Mouse (Mus musculus) liver, embryonic 14.5 days (tissue): ENCODE measurements around the gene Fam193a. TPM values are rescaled to one million over a fixed set of nuclear protein-coding genes. Genes with fewer than 3 reads are reported as not detected.

Source experiments
- ATAC-seq: fragments of 200-750 bp; cut with Nextera tagmentation; 2 replicates; pipeline ENCODE4 v1.8.0; 2017; ENCODE audit warnings: moderate number of reproducible peaks, mild to moderate bottlenecking, moderate library complexity; ENCODE audit not compliant: insufficient read depth
- DNase-seq, 3 experiments: peaks; one replicate each; pipeline ENCODE4 v3.0.0-alpha.2; 2012 to 2013; ENCODE audit warnings: low read depth in 3 of 3, low spot score in 3 of 3
- H3K27ac ChIP-seq: fragments of 300-500 bp; sonication (generic); 2 replicates; pipeline ENCODE4 v1.5.1; 2014; ENCODE audit warnings: moderate library complexity, mild to moderate bottlenecking, control low read depth, inconsistent platforms
- H3K27me3 ChIP-seq: fragments of 300-500 bp; sonication (generic); 2 replicates; pipeline ENCODE4 v1.6.1; 2014; ENCODE audit warnings: mild to moderate bottlenecking, low read length, moderate library complexity; ENCODE audit not compliant: control insufficient read depth, insufficient read depth
- H3K36me3 ChIP-seq: fragments of 300-500 bp; sonication (generic); replicated peaks from 2 replicates; pipeline ENCODE4 v1.6.1; 2014; ENCODE audit warnings: low read depth; ENCODE audit not compliant: control insufficient read depth, insufficient read depth
- H3K4me1 ChIP-seq, 2 experiments: fragments of 200-500 bp in 1 of 2; fragments of 300-500 bp in 1 of 2; sonication (generic) in 1 of 2; replicated peaks; 2 replicates each; pipeline ENCODE4 v1.6.1; 2012 to 2014; ENCODE audit warnings: antibody characterized with exemption in 1 of 2, inconsistent platforms in 1 of 2, low read length in 1 of 2; ENCODE audit not compliant: control insufficient read depth in 2 of 2, insufficient read depth in 2 of 2
- H3K4me2 ChIP-seq: fragments of 300-500 bp; sonication (generic); 2 replicates; pipeline ENCODE4 v1.6.1; 2014; ENCODE audit warnings: low read depth, mild to moderate bottlenecking, control low read depth, moderate library complexity
- H3K4me3 ChIP-seq, 2 experiments: fragments of 200-500 bp in 1 of 2; fragments of 300-500 bp in 1 of 2; sonication (generic) in 1 of 2; 2 replicates each; pipeline ENCODE4 v1.5.1; 2012 to 2014; ENCODE audit warnings: low read depth in 2 of 2, low read length in 2 of 2, mild to moderate bottlenecking in 2 of 2, control low read depth in 1 of 2, inconsistent platforms in 1 of 2, moderate library complexity in 1 of 2; ENCODE audit not compliant: insufficient read depth in 1 of 2
- H3K9ac ChIP-seq: fragments of 300-500 bp; sonication (generic); replicated peaks from 2 replicates; pipeline ENCODE4 v1.6.1; 2014; ENCODE audit warnings: mild to moderate bottlenecking, control low read depth, moderate library complexity
- H3K9me3 ChIP-seq: fragments of 300-500 bp; sonication (generic); 2 replicates; pipeline ENCODE4 v1.6.1; 2016; ENCODE audit warnings: low read length, mixed read lengths; ENCODE audit not compliant: control insufficient read depth
- CTCF ChIP-seq: IDR thresholded peaks from 2 replicates; pipeline ENCODE4 v1.5.1; 2016; ENCODE audit warnings: antibody characterized with exemption, low read depth, control low read depth
- EP300 ChIP-seq: IDR thresholded peaks from 2 replicates; pipeline ENCODE4 v1.6.1; 2016; ENCODE audit warnings: antibody characterized with exemption, low read depth
- WGBS: fragments of 180-500 bp; shearing (Covaris S2); extraction: QIAGEN DNeasy Blood & Tissue Kit; methylation state at CpG from one replicate; pipeline ENCODE4 v1.1.7; 2014; ENCODE audit not compliant: insufficient replicate concordance; 5-methylcytosine and 5-hydroxymethylcytosine counted together
- polyA plus RNA-seq, 2 experiments: library from polyadenylated mRNA; depleted of rRNA in 1 of 2; stranded (reverse) in 1 of 2; unstranded in 1 of 2; fragments of >200 nt; fragmentation: Nextera tagmentation in 1 of 2; extraction: Ambion mirVana in 1 of 2; gene quantifications; 2 replicates each; pipeline versions ENCODE4 v1.2.1 to v1.2.3; 2012 to 2014

Fam193a gene
- polyA plus RNA-seq, 2 experiments = 2.9 to 6.4 TPM

DNA sequence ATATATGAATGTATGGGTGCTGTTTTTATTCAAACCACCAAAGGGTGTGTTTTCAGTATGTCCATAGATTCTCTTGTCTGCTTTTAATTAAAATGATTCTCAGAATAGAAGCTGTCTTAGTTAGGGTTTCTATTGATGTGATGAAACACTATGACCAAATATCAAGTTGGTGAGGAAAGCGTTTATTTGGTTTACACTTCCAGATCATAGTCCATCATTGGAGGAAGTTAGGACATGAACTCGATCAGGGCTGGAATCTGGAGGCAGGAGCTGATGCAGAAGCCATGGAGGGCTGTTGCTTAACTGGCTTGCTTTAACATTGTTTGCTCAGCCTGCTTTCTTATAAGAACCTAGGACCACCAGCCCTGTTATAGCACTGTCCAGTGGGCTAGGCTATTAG lies 12.0 kb downstream of the Fam193a start:
- Histone ChIP-seq H3K27me3 (no peaks in the 10 kb centered on the region), H3K4me2 (no peak overlapping the region), H3K9ac (no peak overlapping the region), H3K4me3 (no peak overlapping the region), H3K9me3 (peaks cover 2% of the 10 kb centered on the region), H3K36me3 (no peaks in the 10 kb centered on the region), H3K4me1 (peaks cover 0 to 9% of the 10 kb centered on the region in 2 experiments; a peak in 2 of 4 replicates), H3K27ac (no peak overlapping the region)
- WGBS = 79% methylated on average over 2 of the region's 2 CpGs
- TF ChIP-seq EP300 (no peak), CTCF (no peak)
- ATAC-seq = no peak
- no peak for DNase-seq

DNA sequence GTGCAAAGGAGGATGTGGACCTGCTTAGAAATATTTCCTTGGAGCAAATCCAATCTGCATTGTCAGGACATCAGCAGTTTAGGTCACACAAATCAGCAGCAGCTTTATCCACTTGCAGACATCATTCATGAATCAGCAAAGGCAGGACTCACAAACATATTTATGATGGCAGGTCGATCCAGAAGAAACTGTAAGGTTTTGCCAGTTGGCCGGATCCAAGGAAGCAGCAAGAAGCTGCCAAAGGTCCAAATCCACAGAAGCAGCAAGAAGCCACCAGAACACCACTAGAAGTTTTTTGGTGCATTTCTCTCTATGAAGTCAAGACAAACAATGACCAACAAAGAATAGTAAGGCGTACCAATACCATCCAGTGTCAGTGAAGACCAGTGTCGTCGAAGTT lies 15.9 kb downstream of the Fam193a start:
- H3K9ac ChIP-seq = no peak overlapping the region
- no peaks in the 10 kb centered on the region; a peak in 1 of 4 replicates for H3K4me1 ChIP-seq
- H3K4me2 ChIP-seq = no peak overlapping the region
- ATAC-seq = no peak
- WGBS = 91% methylated on average over 5 of the region's 5 CpGs
- peaks cover 2% of the 10 kb centered on the region for H3K9me3 ChIP-seq
- H3K36me3 ChIP-seq = no peaks in the 10 kb centered on the region
- H3K27me3 ChIP-seq = no peaks in the 10 kb centered on the region
- no peak overlapping the region for H3K4me3 ChIP-seq
- H3K27ac ChIP-seq = no peak overlapping the region
- DNase-seq = no peak
- TF ChIP-seq CTCF (no peak), EP300 (no peak)

DNA sequence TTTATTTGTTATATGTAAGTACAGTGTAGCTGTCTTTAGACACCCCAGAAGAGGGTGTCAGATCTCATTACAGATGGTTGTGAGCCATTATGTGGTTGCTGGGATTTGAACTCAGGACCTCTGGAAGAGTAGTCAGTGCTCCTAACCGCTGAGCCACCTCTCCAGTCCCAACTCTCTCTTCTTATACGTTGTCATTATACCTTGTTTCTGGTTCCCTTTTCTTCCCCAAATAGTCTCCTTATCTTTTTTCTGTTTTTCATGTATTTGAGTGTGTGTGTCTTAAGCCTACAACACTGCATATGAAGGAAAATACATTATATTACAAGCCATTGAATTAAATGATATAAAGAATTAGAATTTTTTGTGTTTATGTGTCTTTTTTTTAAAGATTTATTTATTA lies 17.0 kb downstream of the Fam193a start:
- Histone ChIP-seq H3K9ac (no peak overlapping the region), H3K27ac (no peak overlapping the region), H3K9me3 (peaks cover 2% of the 10 kb centered on the region), H3K27me3 (no peaks in the 10 kb centered on the region), H3K4me2 (no peak overlapping the region), H3K36me3 (no peaks in the 10 kb centered on the region), H3K4me1 (no peaks in the 10 kb centered on the region; a peak in 1 of 4 replicates), H3K4me3 (no peak overlapping the region)
- DNase-seq (no peak), ATAC-seq (no peak)
- WGBS = 75% methylated on average over 2 of the region's 2 CpGs
- TF ChIP-seq CTCF (no peak), EP300 (no peak)

DNA sequence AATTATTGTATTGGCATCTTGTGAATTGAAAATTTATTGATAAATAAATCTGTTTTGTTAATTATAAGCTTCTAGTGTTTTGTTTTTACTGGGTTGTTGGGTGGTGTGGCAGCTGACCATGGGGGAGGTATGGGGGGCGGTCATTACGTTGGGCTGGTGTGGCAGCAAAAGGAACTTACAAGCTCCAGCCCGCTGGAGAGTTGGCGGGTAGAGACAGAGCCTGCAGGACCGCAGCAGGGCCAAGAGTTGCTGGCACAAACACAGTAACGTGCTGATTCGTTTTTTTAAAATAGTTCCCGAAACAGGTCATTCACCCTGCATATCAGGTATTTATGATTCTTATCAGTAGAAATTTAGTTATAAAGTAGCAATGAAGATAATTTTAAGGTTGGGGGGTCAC lies 23.5 kb downstream of the Fam193a start:
- H3K9me3 ChIP-seq = no peaks in the 10 kb centered on the region
- H3K27me3 ChIP-seq = no peaks in the 10 kb centered on the region
- no peak overlapping the region for H3K4me3 ChIP-seq
- no peak overlapping the region for H3K27ac ChIP-seq
- ATAC-seq = no peak
- peaks cover 0 to 3% of the 10 kb centered on the region in 2 experiments; a peak in 1 of 4 replicates for H3K4me1 ChIP-seq
- 83% methylated on average over 8 of the region's 8 CpGs for WGBS
- DNase-seq = no peak
- TF ChIP-seq EP300 = no peak
- no peak for TF ChIP-seq CTCF
- H3K9ac ChIP-seq = no peak overlapping the region
- H3K4me2 ChIP-seq = no peak overlapping the region
- no peaks in the 10 kb centered on the region for H3K36me3 ChIP-seq

DNA sequence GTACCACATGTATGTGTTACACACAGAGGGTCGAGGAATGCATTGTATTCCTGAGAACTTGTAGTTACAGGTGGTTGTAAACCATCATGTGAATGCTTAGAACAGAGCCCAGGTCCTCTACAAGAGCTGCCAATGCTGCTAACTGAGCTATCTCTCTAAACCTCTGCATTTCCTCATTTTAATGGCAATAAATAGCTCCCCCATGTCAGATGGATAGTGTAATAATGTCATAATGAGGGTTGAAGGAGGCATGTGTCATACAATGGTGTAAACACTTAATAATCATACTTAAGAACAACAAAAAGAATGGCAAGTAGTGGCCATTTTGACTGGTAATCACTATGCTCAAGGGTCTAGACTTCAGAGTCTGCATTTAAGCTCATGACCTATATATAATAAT lies 25.6 kb downstream of the Fam193a start:
- H3K4me1 ChIP-seq = peaks cover 3% of the 10 kb centered on the region in 2 experiments; a peak in 1 of 4 replicates
- ATAC-seq (no peak), DNase-seq (no peak)
- H3K9me3 ChIP-seq = no peaks in the 10 kb centered on the region
- 81% methylated on average over 1 of the region's 1 CpGs for WGBS
- no peaks in the 10 kb centered on the region for H3K36me3 ChIP-seq
- no peak overlapping the region for H3K4me2 ChIP-seq
- H3K27ac ChIP-seq = no peak overlapping the region
- H3K9ac ChIP-seq = no peak overlapping the region
- no peaks in the 10 kb centered on the region for H3K27me3 ChIP-seq
- TF ChIP-seq EP300 (no peak), CTCF (no peak)
- no peak overlapping the region for H3K4me3 ChIP-seq
